Mouse (Mus musculus) heart, embryonic 10.5 days (tissue): ENCODE measurements around the gene Haus3. TPM values are rescaled to one million over a fixed set of nuclear protein-coding genes. Genes with fewer than 3 reads are reported as not detected.

Experiments
- DNase-seq: peaks from one replicate; pipeline ENCODE4 v3.0.0-alpha.2; 2017; ENCODE audit warnings: low spot score
- H3K27ac ChIP-seq: fragments of 300-500 bp; sonication (generic); 2 replicates; pipeline ENCODE4 v1.5.1; 2016; ENCODE audit warnings: mild to moderate bottlenecking
- H3K27me3 ChIP-seq: fragments of 300-500 bp; sonication (generic); 2 replicates; pipeline ENCODE4 v1.6.1; 2016; ENCODE audit warnings: mild to moderate bottlenecking; ENCODE audit not compliant: poor library complexity, insufficient read depth, severe bottlenecking
- H3K36me3 ChIP-seq: fragments of 300-500 bp; sonication (generic); 2 replicates; pipeline ENCODE4 v1.6.1; 2016; ENCODE audit warnings: mild to moderate bottlenecking, moderate library complexity
- H3K4me1 ChIP-seq: fragments of 300-500 bp; sonication (generic); 2 replicates; pipeline ENCODE4 v1.6.1; 2016; ENCODE audit warnings: mild to moderate bottlenecking
- H3K4me3 ChIP-seq: fragments of 300-500 bp; sonication (generic); 2 replicates; pipeline ENCODE4 v1.5.1; 2016; ENCODE audit warnings: mild to moderate bottlenecking, moderate library complexity
- H3K9me3 ChIP-seq: fragments of 300-500 bp; sonication (generic); 2 replicates; pipeline ENCODE4 v1.6.1; 2016; ENCODE audit warnings: mild to moderate bottlenecking, moderate library complexity
- WGBS: fragments of 180-500 bp; shearing (Covaris S2); methylation state at CpG from one replicate; pipeline ENCODE4 v1.1.7; 2016; 5-methylcytosine and 5-hydroxymethylcytosine counted together
- polyA plus RNA-seq: library from polyadenylated mRNA; unstranded; fragments of >200 nt; fragmentation: Nextera tagmentation; extraction: Ambion mirVana; gene quantifications from 2 replicates; pipeline ENCODE4 v1.2.1, GENCODE M21; 2016

The Haus3 gene
- 32.8 and 43.0 TPM in 2 replicates for polyA plus RNA-seq

DNA sequence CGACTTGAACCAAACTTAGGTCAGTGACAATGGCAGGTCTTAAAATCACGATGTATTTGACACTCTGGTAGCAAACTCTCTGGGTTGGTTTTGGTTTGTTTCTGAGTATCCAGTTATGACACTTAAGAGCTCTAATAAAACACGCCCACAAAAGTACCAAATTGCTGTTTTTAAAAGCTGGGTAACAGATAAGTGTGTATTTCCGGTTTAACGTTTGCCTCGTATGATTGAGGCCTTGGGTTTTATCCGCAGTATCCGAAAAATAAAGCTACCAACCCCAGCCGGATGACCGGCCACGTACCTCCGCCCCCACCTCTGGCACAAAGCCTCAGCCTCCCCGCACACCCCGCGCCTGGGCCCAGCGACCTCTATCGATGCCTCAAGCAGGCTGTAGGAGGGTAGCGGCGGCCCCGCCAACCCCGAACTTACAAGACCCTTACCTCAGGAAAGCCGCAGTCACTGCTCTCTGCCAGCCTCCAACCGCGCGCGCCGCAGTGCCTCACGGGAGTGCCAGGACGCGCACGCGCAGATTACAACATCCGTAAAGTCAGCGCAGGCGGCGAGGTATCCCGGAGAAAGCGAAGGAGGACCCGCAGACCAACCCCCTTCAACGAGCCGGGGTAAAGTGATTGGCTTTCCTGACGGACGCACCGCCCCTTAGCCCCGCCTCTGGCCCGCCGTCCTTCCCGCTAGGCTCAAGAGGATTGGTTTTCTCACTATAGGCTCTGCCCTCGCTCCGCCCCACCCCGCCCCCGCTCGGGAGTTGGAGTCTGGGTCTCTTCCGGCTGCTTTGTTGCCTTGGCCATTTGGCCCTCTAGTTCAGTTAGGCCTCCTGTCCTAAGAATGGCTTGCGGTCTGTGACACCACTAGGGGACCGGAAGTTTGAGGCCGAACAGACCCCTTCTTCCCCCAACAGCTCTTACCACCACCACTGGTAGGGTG, at the start of gene Haus3, which contains the start of gene Poln:
TSS of gene Haus3 (minus strand) at position 578 of the 942 bp plus-strand sequence.
TSS of gene Poln (minus strand) at position 499 of the 942 bp plus-strand sequence.
- Histone ChIP-seq H3K36me3 (peaks cover 24% of the 10 kb centered on the region), H3K9me3 (no peaks in the 10 kb centered on the region), H3K27me3 (no peaks in the 10 kb centered on the region), H3K4me3 (peak within 1 kb of the TSS; percentile 82), H3K27ac (peak within 1 kb of the TSS; percentile 95), H3K4me1 (peaks cover 9% of the 10 kb centered on the region; the same call in 1 of the 2 replicates)
- peak; percentile 100 for DNase-seq
- under 1% methylated on average over 57 of the region's 57 CpGs for WGBS

DNA sequence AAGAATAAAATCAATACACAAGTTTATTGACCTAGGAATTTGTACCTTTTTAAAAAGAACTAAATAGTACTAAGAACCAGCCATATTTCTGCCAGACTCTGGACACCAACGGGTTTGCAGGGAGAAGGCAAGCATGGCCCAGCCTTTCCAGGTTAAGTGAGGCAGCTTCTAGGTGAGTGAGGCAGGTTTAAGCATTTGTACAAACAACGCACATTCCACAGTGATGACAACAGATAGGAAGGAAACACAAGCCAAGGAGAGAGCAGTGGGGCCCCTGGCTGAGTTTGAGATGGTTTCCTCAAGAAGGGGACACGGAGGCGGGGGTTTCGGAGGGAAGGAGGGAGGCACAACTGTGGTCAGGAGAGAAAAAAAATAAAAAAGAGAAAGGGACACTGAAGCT, 49.3 kb upstream of the Haus3 start:
- no peak overlapping the region for H3K27ac ChIP-seq
- DNase-seq = no peak
- no peak overlapping the region for H3K4me3 ChIP-seq
- H3K4me1 ChIP-seq = peaks cover 30% of the 10 kb centered on the region
- H3K36me3 ChIP-seq = no peaks in the 10 kb centered on the region
- 54% methylated on average over 5 of the region's 5 CpGs for WGBS
- H3K9me3 ChIP-seq = no peaks in the 10 kb centered on the region
- peaks cover 29% of the 10 kb centered on the region for H3K27me3 ChIP-seq

DNA sequence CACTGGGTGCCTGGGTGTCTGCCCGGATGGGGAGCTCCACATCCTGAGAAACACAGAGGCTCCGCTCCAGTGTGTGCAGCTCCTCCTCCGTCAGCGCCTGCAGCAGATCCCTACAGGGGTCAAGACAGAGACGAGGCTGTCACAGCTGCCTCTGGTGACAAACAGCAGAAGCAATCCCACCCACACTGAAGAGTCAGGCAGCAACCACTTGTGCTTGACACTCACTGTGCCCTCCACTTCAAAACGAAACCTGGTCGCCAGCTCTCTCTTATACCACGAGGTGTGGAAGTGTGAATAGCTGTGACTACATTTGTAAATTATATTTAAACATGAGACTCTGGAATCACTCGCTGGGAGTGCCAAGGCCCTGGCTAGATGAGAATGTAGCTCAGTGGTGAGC, 48.4 kb upstream of the Haus3 start:
- Histone ChIP-seq H3K36me3 (no peaks in the 10 kb centered on the region), H3K27me3 (peaks cover 23% of the 10 kb centered on the region), H3K9me3 (no peaks in the 10 kb centered on the region), H3K27ac (peak overlapping the region; percentile 24; the same call in 1 of the 2 replicates), H3K4me3 (peak overlapping the region; percentile 5; the same call in 1 of the 2 replicates), H3K4me1 (peaks cover 34% of the 10 kb centered on the region)
- WGBS = 18% methylated on average over 9 of the region's 9 CpGs
- DNase-seq = peak; percentile 89

DNA sequence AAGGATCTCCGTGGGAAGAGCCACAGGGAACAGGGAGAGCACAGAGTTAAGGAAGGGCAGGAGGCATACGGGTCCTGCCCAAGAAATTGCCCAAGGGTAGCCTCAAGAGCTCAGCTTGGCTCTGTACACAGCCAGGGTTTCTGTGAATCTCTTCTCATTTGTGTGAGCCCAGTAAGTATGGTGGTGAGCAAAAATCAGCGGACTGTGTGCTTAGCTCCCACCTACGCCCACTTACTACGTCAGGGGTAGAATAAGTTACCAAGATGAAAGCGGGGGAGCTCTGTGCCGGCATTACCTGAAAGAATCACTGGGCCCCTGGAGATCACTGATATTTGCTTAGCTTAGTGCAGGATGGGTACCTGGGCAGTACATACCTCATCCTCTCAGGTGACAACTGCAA, 46.7 kb upstream of the Haus3 start:
- no peak overlapping the region for H3K4me3 ChIP-seq
- WGBS = 85% methylated on average over 7 of the region's 7 CpGs
- H3K9me3 ChIP-seq = no peaks in the 10 kb centered on the region

DNA sequence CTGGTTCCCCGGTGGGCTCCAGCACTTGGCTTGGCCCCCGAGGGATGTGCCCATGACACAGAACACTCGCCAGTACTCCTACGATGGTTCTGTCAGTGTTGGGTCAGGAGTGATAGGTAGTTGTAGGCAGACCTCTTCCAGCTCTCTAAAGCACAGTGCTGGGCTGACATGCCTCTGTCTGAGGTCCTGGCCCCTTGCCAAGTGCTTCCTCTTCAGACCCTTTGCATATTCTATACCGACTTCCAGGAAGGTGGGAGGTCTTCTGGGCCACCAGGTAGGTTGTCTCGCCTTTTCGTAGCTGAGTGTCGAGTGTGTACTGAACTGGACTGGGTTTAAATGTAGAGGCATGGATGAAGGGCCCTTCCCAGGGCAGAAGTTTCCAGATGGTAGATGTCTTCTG, 44.3 kb upstream of the Haus3 start:
- no peak for DNase-seq
- WGBS = 59% methylated on average over 8 of the region's 8 CpGs
- Histone ChIP-seq H3K27ac (no peak overlapping the region), H3K27me3 (peaks cover 28% of the 10 kb centered on the region), H3K4me1 (peaks cover 28% of the 10 kb centered on the region), H3K9me3 (no peaks in the 10 kb centered on the region), H3K4me3 (no peak overlapping the region), H3K36me3 (no peaks in the 10 kb centered on the region)

More for the DNA sequence above, 46.7 kb upstream of the Haus3 start:
- Histone ChIP-seq H3K27me3 (peaks cover 28% of the 10 kb centered on the region), H3K4me1 (peaks cover 34% of the 10 kb centered on the region), H3K36me3 (no peaks in the 10 kb centered on the region), H3K27ac (no peak overlapping the region)
- DNase-seq = no peak

DNA sequence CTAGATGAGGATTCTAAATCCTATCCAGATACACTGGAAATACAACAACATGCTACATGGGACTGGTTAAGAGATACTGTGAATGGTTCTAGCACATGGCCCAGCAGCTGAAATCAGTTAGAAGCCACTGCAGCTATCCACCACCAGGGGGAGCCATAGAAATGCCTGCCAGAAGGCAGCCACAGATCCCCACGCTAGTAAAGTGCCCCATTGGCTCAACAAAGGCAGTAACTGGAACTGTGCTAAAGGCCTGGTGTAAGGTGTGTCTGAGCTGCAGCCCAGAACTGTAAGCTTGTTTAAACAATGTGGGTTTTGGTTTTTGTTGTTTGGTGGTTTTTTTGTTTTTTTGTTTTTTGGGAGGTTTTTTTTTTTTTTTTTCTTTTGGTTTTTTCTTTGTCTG, 41.0 kb upstream of the Haus3 start:
- H3K27ac ChIP-seq = no peak overlapping the region
- H3K9me3 ChIP-seq = no peaks in the 10 kb centered on the region
- 8% methylated on average over 1 of the region's 1 CpGs for WGBS

DNA sequence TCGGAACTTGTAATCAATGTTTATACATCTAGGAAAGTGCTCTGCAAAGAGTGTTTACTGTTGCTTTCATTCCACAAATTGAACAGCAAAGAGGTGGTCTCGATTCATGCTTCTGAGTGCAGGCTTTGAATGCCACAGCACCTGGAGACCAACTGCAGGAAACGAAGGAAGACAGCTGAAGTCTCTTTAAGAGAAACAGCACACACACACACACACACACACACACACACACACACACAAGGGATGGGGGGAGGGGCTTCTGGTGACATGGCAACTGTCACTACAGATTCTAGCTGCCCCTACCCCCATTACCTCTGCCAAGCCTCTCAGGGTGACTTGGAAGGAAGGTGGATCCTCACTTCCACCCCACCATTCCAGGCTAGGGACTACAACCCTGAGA, 38.2 kb upstream of the Haus3 start:
- no peak for DNase-seq
- peak overlapping the region; percentile 64 for H3K27ac ChIP-seq
- H3K9me3 ChIP-seq = no peaks in the 10 kb centered on the region
- H3K27me3 ChIP-seq = peaks cover 5% of the 10 kb centered on the region; the same call in 1 of the 2 replicates
- WGBS = 65% methylated on average over 3 of the region's 3 CpGs
- no peaks in the 10 kb centered on the region for H3K36me3 ChIP-seq
- no peak overlapping the region for H3K4me3 ChIP-seq
- peaks cover 24% of the 10 kb centered on the region for H3K4me1 ChIP-seq

More for the DNA sequence above, 41.0 kb upstream of the Haus3 start:
- Histone ChIP-seq H3K27me3 (peaks cover 11% of the 10 kb centered on the region; the same call in 1 of the 2 replicates), H3K36me3 (no peaks in the 10 kb centered on the region), H3K4me3 (no peak overlapping the region), H3K4me1 (peaks cover 29% of the 10 kb centered on the region)
- DNase-seq = peak; percentile 91

DNA sequence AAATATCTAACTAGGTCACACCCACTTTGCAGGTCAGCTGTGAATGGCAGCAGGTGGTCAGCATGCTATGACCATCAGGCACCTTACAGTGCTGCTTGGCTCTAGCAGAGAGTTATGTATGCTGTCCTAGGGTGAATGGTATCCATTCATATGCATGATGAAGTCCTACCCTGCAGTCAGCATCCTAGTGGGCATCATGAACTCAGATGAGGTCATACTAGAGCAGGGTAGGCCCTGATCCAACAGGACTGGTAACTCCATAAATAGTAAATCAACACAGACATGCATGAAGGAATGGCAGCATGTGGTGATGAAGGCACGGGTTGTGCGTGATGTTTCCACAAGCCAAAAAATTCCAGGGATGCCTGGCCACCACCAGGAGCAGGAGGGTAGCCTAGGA, 36.5 kb upstream of the Haus3 start:
- Histone ChIP-seq H3K27ac (no peak overlapping the region), H3K27me3 (no peaks in the 10 kb centered on the region), H3K4me1 (peaks cover 39% of the 10 kb centered on the region), H3K4me3 (no peak overlapping the region), H3K9me3 (no peaks in the 10 kb centered on the region), H3K36me3 (no peaks in the 10 kb centered on the region)
- 31% methylated on average over 2 of the region's 2 CpGs for WGBS
- no peak for DNase-seq

DNA sequence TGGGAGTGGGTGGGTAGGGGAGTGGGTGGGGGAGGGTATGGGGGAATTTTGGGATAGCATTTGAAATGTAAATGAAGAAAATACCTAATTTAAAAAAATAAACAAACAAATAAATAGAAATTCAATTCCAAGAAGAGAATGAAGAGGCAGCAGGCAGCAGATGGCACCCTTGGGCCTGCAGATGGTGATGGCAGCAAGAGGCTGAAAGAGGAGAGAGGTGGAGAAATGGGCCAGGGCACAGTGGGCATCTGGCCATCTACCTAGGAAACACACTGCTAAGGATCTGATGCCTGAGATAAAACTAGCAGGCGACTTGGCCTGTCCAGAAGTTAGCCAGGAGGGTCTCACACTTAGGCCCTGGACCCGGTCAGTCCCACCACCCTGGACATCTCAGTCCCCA, 35.6 kb upstream of the Haus3 start:
- Histone ChIP-seq H3K4me1 (peaks cover 40% of the 10 kb centered on the region), H3K36me3 (no peaks in the 10 kb centered on the region), H3K27ac (no peak overlapping the region), H3K4me3 (no peak overlapping the region), H3K27me3 (no peaks in the 10 kb centered on the region), H3K9me3 (no peaks in the 10 kb centered on the region)
- WGBS = 88% methylated on average over 2 of the region's 2 CpGs
- DNase-seq = no peak

DNA sequence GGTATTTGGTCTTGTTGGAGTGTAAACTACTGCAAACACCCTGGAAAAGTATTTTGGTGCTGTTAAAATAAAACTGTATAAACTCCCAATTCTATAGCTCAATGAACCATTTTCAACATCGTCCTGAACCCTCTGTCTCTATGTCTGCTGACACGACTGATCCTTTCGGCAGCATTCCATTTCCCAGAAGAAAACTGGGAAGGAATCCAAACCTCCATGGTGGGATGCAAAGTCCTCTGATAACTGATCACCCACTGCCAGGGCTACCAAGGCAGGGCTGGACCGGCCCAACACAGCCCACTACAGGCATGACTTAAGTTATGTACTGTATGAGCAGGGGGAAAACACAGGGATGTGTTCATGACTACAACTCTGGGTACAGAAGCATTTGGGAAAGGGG, 32.7 kb upstream of the Haus3 start:
- no peaks in the 10 kb centered on the region for H3K36me3 ChIP-seq
- peaks cover 30% of the 10 kb centered on the region for H3K4me1 ChIP-seq
- H3K27me3 ChIP-seq = peaks cover 11% of the 10 kb centered on the region; the same call in 1 of the 2 replicates
- H3K4me3 ChIP-seq = no peak overlapping the region
- H3K9me3 ChIP-seq = no peaks in the 10 kb centered on the region
- DNase-seq = no peak
- WGBS = 73% methylated on average over 4 of the region's 4 CpGs
- no peak overlapping the region for H3K27ac ChIP-seq

DNA sequence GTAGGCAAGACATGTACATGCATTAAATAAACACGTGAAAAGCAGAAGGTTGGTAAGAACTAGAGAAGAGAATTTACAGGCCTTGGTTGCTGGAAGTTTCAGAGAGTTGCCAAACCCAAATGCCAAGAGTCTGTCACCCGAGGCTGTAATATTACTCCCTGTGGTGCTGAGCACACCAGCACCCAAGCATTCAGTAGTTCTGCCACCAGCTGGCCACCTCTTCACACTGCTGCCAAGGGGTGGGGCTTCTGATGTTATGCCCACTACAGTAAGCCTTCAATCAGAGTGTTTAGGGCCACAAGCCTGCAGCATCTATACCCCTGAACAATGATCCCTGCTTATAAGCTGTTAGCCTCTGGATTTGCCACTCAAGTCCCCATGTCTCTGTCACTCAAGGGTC, 32.1 kb upstream of the Haus3 start:
- Histone ChIP-seq H3K9me3 (no peaks in the 10 kb centered on the region), H3K4me1 (peaks cover 28% of the 10 kb centered on the region), H3K27ac (0 out of 2 replicates have a peak overlapping the region, but pooled peaks have one; percentile 29), H3K36me3 (no peaks in the 10 kb centered on the region), H3K27me3 (peaks cover 11% of the 10 kb centered on the region; the same call in 1 of the 2 replicates), H3K4me3 (no peak overlapping the region)
- DNase-seq = no peak
- WGBS = 64% methylated on average over 2 of the region's 2 CpGs

DNA sequence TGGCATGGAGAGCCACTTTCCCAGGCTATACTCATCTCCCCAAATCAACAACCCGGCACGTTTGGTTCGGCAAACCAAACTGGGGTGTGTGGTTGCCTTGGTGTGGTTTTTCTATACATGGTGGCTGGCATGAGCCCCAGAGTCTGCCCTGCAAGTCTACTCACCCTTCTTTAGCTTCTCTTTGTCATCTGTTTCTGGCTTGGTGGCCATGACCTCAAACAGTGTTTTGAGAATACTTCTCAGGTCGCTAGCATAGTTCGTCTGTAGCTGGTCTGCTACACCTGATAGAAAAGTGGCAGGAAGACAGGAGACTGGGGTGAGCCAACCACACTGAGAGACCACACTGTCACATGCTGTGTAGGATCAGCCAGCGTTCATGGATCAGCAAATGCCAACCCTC, 29.3 kb upstream of the Haus3 start:
- DNase-seq = no peak
- Histone ChIP-seq H3K27me3 (peaks cover 11% of the 10 kb centered on the region; the same call in 1 of the 2 replicates), H3K27ac (no peak overlapping the region), H3K9me3 (no peaks in the 10 kb centered on the region), H3K4me3 (no peak overlapping the region), H3K4me1 (peaks cover 25% of the 10 kb centered on the region), H3K36me3 (no peaks in the 10 kb centered on the region)
- WGBS = 79% methylated on average over 6 of the region's 6 CpGs

DNA sequence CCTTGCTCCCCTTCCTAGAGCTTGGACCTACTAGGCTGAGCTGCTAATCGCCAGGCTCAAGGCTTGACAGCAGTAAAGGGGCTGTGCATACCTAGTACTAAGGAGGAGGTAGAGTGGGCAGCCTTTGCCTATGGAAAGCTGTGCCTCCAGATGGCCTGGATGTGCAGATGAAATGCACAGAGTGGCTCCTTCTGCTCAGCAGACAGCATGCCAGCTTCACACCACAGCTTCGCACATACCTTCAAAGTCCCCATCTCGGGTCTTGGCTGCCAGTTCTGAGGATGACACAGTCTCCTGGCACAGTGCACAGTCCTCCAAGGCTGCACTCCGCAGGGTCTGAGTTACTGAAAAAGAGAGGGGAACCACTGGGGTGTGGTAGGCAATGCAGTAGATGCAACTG, 27.9 kb upstream of the Haus3 start:
- Histone ChIP-seq H3K4me3 (no peak overlapping the region), H3K36me3 (no peaks in the 10 kb centered on the region), H3K27ac (no peak overlapping the region), H3K4me1 (peaks cover 23% of the 10 kb centered on the region), H3K9me3 (no peaks in the 10 kb centered on the region), H3K27me3 (peaks cover 11% of the 10 kb centered on the region; the same call in 1 of the 2 replicates)
- 68% methylated on average over 4 of the region's 4 CpGs for whole genome bisulfite sequencing
- DNase-seq = no peak
